Mouse (Mus musculus): ENCODE data around the gene Nfic.

Gene Nfic

GRCm38 (mm10) chr10:81385603-81386306 is 69.7 kb downstream of the Nfic start:
- DNase-seq (ENCODE audit: low spot score in 2 of 2) = no peak

- no peak for DNase-seq (ENCODE audit: low spot score in 2 of 2)
These were observed 70.8 kb downstream of the Nfic start for GRCm38 (mm10) chr10:81384605-81384982.

- DNase-seq (ENCODE audit: low spot score in 2 of 2) = peak; percentile 95 to 99
These were observed 71.4 kb downstream of the Nfic start, which contains the start of the genes Dohh and Gm48551 for GRCm38 (mm10) chr10:81383802-81384604. Dohh (plus strand) TSS chr10:81384428. Gm48551 (plus strand) TSS chr10:81384466.

- no peak for DNase-seq (ENCODE audit: low spot score in 2 of 2)
These were observed 73.4 kb downstream of the Nfic start for GRCm38 (mm10) chr10:81382039-81382438.

DNA sequence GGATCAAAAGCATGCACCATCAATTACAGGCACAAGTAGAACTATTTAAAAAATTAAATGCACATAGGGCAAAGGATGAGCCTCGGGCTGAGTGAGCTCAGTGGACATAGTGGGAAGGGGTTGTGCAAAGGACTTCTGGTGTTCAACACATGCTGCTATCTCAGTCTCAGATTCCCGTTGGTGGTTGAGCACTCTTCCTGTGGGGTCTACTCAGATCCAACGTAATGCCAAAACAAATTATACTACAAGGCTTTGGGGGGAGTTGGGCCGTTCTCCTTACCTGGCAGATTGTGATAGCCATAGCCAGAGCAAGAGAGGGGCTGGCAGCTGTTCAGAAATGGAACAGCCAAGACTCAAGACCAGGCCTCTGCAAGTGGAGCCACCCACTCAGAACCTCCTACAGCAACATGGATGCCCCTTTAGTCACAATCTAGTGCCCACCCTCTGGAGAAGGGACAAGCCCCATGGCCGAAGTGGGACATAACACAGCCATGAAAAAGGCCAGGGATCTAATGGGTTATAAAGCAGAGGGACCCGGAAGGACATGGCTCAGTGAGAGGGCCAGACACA is 75.5 kb downstream of the Nfic start:
- no peak for DNase-seq (ENCODE audit: low spot score in 2 of 2)

GRCm38 (mm10) chr10:81379183-81379553 is 76.3 kb downstream of the Nfic start:
- DNase-seq (ENCODE audit: low spot score in 2 of 2) = no peak

GRCm38 (mm10) chr10:81378553-81379182 is 76.8 kb downstream of the Nfic start:
- peak; percentile 100 for DNase-seq (ENCODE audit: low spot score in 2 of 2)

- DNase-seq (ENCODE audit: low spot score in 2 of 2) = no peak
These were observed 77.5 kb downstream of the Nfic start, which contains the start of gene Fzr1 for GRCm38 (mm10) chr10:81377793-81378552. Fzr1 (minus strand) TSS chr10:81378516.

DNA sequence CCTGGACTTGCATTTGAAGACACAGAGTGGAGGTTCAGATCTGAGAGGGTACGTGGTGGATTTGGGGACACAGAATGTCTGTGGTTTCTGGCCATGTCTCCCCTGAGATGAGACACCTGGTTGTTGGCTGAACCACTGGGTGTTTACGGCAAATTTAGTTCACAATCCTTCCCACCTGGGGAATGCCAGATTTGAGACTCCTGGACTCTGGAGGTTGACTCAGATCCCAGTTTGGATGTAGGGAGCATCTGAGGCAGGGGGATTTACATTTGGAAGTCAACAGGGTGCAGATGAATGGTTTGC is 78.1 kb downstream of the Nfic start:
- DNase-seq (ENCODE audit: low spot score in 2 of 2) = no peak

DNA sequence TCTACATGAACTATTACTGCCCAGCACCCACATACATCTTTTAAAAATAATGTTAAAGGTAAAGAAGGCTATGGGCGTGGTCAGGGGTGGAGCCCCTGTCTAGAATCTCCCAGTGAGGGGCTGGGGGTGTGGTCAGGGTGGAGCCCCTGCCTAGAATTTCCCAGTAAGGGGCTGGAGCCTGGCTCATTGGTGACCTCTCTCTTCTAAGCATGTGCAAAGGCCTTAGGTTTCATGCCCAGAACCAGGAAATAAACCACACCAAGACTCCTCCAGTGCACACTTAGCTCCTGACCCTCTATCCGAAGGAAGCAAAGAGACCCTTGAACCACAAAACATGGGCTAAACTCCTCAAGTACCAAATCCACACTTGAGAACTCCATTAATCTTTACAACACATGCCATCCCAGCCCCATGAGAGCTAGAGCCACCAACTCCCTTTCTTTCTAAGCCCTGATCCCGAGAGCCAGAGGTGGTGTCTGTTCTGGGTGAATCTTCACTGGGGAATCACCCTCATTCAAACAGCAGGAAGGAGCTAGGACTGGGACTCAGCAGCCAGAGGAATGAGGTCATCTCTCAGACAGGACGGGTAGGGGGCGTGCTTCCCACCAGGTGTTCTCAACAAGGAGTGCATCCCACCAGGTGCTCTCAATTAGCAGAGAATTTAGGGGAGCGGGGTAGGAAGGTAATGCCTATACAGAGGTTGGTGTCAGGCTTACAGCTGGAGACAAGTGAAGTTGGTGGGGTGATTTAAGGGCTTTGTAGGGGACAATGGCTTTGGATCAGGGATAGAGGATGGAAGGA is 78.7 kb downstream of the Nfic start:
- no peak for DNase-seq (ENCODE audit: low spot score in 2 of 2)

DNA sequence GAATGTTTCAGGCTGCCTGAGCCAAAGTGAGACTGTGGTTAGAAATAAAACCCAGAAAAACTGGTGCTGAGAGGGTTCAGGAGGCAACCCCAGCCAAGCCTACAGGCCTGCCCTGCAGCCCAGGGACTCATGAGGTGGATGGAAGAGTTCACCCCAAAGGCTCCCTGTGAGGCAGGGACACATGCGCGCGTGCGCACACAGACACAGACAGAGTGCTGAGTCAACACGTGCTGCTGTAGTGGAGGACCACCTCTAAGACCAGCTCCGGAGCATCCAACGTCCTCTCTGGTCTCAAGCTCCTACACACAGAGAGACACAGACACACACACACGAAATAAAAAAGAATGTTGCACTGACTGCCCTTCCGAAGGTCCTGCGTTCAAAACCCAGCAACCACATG is 80.1 kb downstream of the Nfic start:
- no peak for DNase-seq (ENCODE audit: low spot score in 2 of 2)

DNA sequence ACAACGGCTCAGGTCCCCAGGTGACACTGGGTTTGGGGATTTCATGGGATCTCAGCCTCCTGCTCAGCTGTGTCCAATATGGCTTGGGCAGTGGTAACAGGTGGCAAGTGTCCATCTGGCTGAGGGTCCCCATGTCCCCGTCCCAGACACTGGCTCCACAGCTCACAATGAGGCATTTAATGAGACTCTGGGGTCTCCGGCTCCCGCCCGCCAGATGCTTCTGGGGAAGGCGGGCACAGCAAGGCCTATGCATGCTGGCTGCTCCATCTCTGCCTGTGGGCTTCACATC is 88.3 kb downstream of the Nfic start:
- no peak for DNase-seq (ENCODE audit: low spot score in 2 of 2)

DNA sequence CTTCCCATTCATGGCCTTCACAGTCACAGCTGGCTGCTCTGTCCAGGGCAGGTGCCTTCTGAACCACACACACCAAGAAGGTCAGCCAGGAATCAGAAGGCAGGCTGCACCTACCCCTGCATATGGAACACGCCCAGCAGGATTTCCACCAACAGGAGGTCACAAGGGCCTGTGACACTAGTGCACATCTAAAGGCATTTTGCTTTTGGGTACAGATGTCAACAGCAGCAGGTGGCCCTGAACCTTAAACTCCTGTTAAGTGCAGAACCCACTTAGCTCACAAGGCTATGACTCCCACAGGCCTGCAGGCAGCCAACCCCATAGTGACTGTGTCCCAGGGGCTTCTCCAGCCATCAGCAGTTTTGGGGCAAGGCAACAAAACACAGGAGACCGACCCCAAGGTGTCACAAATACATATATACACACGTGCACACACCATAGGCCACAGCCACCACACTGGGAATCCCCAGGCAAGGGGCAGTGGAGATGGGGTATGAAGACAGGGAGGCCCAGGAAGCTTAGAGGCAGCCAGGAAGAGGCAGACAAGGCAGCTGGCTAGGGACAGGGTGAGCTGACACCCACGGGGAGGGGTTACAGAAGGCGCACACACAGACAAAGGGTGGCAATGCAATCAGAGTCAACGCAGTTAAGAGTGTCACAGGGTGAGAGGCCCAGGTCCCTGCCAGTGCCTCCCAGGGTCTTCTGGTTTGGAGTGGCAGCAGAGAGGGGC is 88.8 kb downstream of the Nfic start:
- no peak for DNase-seq (ENCODE audit: low spot score in 2 of 2)

- no peak for DNase-seq (ENCODE audit: low spot score in 2 of 2)
These were observed 89.6 kb downstream of the Nfic start, which contains the start of gene 4930404N11Rik for GRCm38 (mm10) chr10:81365672-81366476. 4930404N11Rik (minus strand) TSS chr10:81365816.

GRCm38 (mm10) chr10:81365073-81365472 is 90.4 kb downstream of the Nfic start:
- DNase-seq (ENCODE audit: low spot score in 2 of 2) = no peak

GRCm38 (mm10) chr10:81364666-81365065 is 90.8 kb downstream of the Nfic start:
- no peak for DNase-seq (ENCODE audit: low spot score in 2 of 2)

DNA sequence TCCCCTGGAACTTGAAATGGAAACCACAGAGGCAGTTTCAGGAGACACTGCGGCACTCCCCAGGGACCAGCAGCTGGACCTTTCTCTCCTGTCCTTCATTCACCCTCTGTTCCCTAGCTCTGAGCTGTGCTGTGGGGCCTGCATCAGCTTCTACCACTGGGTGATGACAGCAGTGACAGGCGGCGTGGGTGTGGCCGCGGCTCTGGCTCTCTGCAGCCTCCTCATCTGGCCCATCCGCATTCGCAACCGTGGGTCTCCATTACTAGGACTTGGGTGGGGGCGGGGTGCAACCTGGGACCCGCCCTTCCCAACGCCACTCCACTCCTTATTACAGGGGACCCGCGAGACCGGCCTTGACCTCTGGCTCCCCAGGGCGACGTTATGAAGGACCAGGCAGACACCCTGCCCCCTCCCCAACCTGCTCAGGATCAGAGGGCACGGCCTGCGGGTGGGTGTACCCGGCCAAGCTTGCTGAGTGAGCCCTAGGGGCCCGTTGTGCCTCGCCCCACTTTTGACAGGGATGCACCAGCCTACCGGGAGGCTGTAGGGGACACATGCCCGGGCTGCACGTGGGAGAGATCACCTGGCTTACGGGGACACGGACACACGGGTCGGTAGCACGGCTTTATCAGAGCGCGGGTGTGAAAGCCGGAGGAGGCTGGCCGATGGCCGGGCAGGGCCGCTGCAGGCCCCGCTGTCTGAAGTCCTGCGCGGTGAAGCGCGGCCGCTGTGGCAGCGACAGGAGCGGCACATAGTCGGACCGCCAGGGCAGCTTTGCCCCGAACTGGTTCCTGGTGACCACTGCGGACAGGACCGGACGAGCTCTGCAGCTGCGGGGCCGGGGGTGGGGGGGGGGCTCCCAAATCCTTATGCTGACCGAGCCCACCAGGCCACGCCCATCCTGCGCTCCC is 91.7 kb downstream of the Nfic start:
- no peak for DNase-seq (ENCODE audit: low spot score in 2 of 2)

DNA sequence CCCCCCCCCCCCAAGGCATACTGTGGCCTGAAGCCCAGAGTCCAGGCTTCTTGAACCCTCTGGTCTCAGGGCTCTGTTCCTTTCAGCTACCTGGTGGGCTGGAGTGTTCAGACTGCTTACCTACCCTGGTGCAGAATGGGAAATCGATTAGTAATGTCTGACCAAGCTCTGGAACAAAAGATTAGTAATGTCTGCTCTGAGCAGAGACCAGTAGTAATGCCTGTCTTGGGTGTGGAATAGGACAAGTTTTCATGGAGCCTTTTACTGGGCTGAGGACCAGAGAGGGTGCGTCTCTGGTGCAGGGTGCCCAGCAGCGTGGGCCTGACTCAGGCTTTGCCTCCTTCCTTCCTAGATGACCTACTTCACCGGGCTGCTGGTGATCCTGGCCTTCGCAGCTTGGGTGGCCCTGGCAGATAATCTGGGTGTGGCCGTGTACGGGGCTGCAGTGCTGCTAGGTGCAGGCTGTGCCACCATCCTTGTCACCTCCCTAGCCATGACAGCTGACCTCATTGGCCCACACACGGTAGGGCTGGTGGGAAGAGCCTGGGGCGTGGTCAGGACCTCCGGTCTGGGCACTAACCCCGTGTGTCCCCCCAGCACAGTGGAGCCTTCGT is 93.0 kb downstream of the Nfic start:
- no peak for DNase-seq (ENCODE audit: low spot score in 2 of 2)
